Mouse (Mus musculus) kidney, postnatal 0 days (tissue): ENCODE measurements around the gene Tmem151a. TPM values are rescaled to one million over a fixed set of nuclear protein-coding genes. Genes with fewer than 3 reads are reported as not detected.

Experiments
- ATAC-seq: fragments of 200-750 bp; cut with Nextera tagmentation; replicated peaks from 2 replicates; pipeline ENCODE4 v1.8.0; 2017; ENCODE audit warnings: low read depth, moderate number of reproducible peaks, moderate TSS enrichment, moderate library complexity; ENCODE audit not compliant: low FRiP score
- DNase-seq: peaks from one replicate; pipeline ENCODE4 v3.0.0-alpha.2; 2016; ENCODE audit warnings: low spot score
- H3K27ac ChIP-seq: fragments of 300-500 bp; sonication (generic); 2 replicates; pipeline ENCODE4 v1.5.1; 2014; ENCODE audit warnings: mild to moderate bottlenecking
- H3K27me3 ChIP-seq: fragments of 300-500 bp; sonication (generic); 2 replicates; pipeline ENCODE4 v1.6.1; 2014; ENCODE audit warnings: low read length, mixed read lengths; ENCODE audit not compliant: insufficient read depth
- H3K36me3 ChIP-seq: fragments of 300-500 bp; sonication (generic); 2 replicates; pipeline ENCODE4 v1.6.1; 2014; ENCODE audit warnings: low read length, mixed read lengths; ENCODE audit not compliant: insufficient read depth
- H3K4me1 ChIP-seq: fragments of 300-500 bp; sonication (generic); replicated peaks from 2 replicates; pipeline ENCODE4 v1.6.1; 2014; ENCODE audit warnings: antibody characterized with exemption, low read length, mixed read lengths; ENCODE audit not compliant: insufficient read depth
- H3K4me2 ChIP-seq: fragments of 300-500 bp; sonication (generic); 2 replicates; pipeline ENCODE4 v1.6.1; 2014; ENCODE audit warnings: mild to moderate bottlenecking, low read length, moderate library complexity, mixed read lengths
- H3K4me3 ChIP-seq: fragments of 300-500 bp; sonication (generic); replicated peaks from 2 replicates; pipeline ENCODE4 v1.5.1; 2014; ENCODE audit warnings: low read depth, low read length
- H3K9ac ChIP-seq: fragments of 300-500 bp; sonication (generic); 2 replicates; pipeline ENCODE4 v1.6.1; 2014; ENCODE audit warnings: low read depth, low read length
- H3K9me3 ChIP-seq: fragments of 300-500 bp; sonication (generic); replicated peaks from 2 replicates; pipeline ENCODE4 v1.6.1; 2016; ENCODE audit warnings: low read length, inconsistent platforms, mixed read lengths
- CTCF ChIP-seq: IDR thresholded peaks from 2 replicates; pipeline ENCODE4 v1.5.1; 2016; ENCODE audit warnings: antibody characterized with exemption, low read depth, mild to moderate bottlenecking, moderate library complexity
- WGBS: fragments of 180-500 bp; shearing (Covaris S2); extraction: QIAGEN DNeasy Blood & Tissue Kit; methylation state at CpG from one replicate; pipeline ENCODE4 v1.1.7; 2014; 5-methylcytosine and 5-hydroxymethylcytosine counted together
- polyA plus RNA-seq: library from polyadenylated mRNA; unstranded; fragments of >200 nt; fragmentation: Nextera tagmentation; extraction: Ambion mirVana; gene quantifications from 2 replicates; pipeline ENCODE4 v1.2.1, GENCODE M21; 2015

Gene Tmem151a
- polyA plus RNA-seq, 1 experiment from 2014 or later: 2.1 TPM

DNA sequence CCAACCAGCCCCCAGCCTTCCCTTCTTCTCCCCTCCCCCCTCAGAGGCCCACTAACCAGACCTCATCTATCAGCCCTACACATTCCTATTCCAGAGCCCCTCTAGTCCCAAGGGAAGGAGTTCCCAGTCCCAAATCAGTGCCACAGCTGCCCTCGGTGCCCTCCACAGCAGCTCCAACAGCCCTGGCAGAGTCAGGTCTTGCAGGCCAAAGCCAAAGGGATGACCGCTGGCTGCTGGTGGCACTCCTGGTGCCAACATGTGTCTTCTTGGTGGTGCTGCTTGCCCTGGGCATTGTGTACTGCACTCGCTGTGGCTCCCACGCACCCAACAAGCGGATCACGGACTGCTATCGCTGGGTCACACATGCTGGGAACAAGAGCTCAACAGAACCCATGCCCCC is 15.4 kb downstream of the Tmem151a start:
- Histone ChIP-seq H3K27ac (no peak overlapping the region), H3K4me2 (peak overlapping the region; percentile 86), H3K36me3 (no peaks in the 10 kb centered on the region), H3K4me1 (peaks cover 27% of the 10 kb centered on the region), H3K9me3 (no peaks in the 10 kb centered on the region), H3K27me3 (no peaks in the 10 kb centered on the region), H3K9ac (no peak overlapping the region), H3K4me3 (0 out of 2 replicates have a peak overlapping the region, but pooled peaks have one; percentile 7)
- no peak for ATAC-seq
- no peak for DNase-seq
- TF ChIP-seq CTCF: no peak
- 72% methylated on average over 7 of the region's 7 CpGs for WGBS

DNA sequence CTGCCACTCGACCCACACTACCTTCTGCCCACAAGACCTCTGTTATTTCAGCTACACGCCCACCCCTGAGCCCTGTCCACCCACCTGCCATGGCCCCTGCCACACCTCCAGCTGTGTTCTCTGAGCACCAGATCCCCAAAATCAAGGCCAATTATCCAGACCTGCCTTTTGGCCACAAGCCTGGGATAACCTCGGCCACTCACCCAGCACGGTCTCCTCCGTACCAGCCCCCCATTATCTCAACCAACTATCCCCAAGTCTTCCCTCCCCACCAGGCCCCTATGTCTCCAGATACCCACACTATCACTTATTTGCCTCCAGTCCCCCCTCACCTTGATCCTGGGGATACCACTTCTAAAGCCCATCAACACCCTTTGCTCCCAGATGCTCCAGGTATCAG is 15.8 kb downstream of the Tmem151a start:
- H3K9ac ChIP-seq: no peak overlapping the region
- TF ChIP-seq CTCF: no peak
- no peaks in the 10 kb centered on the region for H3K9me3 ChIP-seq
- H3K27me3 ChIP-seq: no peaks in the 10 kb centered on the region
- no peaks in the 10 kb centered on the region for H3K36me3 ChIP-seq
- no peak overlapping the region for H3K4me3 ChIP-seq
- H3K4me1 ChIP-seq: peaks cover 27% of the 10 kb centered on the region
- ATAC-seq: no peak
- peak overlapping the region; percentile 86 for H3K4me2 ChIP-seq
- 74% methylated on average over 5 of the region's 5 CpGs for WGBS
- H3K27ac ChIP-seq: no peak overlapping the region
- DNase-seq: no peak

- Histone ChIP-seq H3K4me1 (peaks cover 27% of the 10 kb centered on the region), H3K4me2 (peak overlapping the region; percentile 86), H3K9ac (peak overlapping the region; percentile 64), H3K27ac (peak overlapping the region; percentile 70; the same call in 1 of the 2 replicates), H3K9me3 (no peaks in the 10 kb centered on the region), H3K4me3 (peak overlapping the region; percentile 50), H3K27me3 (no peaks in the 10 kb centered on the region), H3K36me3 (no peaks in the 10 kb centered on the region)
- peak; percentile 15; the same call in 1 of the 2 replicates for ATAC-seq
- WGBS: 25% methylated on average over 21 of the region's 21 CpGs
- DNase-seq: no peak
- 0 out of 2 replicates have a peak, but pooled peaks have one; percentile 8 for TF ChIP-seq CTCF
These were observed 16.6 kb downstream of the Tmem151a start for GRCm38 (mm10) chr19:5068570-5069234.

DNA sequence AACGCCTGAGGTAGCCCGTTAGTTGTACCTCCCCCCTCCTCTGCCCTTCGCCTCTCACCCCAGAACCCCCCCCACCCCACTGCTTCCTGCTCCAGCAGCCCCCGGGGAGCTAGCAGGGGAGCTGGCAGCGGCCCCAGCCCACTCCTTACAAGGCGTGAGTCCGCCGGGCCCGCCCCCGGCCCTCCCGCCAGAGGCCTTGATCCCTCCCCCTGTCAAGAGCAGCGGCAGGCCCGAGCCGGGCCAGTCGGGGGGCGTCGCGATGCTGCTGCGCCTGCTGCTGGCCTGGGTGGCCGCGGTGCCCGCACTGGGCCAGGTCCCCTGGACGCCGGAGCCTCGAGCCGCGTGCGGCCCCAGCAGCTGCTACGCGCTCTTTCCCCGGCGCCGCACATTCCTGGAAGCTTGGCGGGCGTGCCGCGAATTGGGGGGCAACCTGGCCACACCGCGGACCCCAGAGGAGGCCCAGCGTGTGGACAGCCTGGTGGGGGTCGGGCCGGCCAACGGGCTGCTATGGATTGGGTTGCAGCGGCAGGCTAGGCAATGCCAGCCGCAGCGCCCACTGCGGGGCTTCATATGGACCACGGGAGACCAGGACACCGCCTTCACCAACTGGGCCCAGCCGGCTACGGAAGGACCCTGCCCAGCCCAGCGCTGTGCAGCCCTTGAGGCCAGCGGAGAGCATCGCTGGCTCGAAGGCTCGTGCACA is 17.3 kb downstream of the Tmem151a start, which contains the start of gene Cd248:
Gene Cd248, plus strand, starts transcription at position 212 of the 703 bp plus-strand sequence.
- Histone ChIP-seq H3K9me3 (no peaks in the 10 kb centered on the region), H3K27ac (peak within 1 kb of the TSS; percentile 70), H3K36me3 (no peaks in the 10 kb centered on the region), H3K4me2 (peak within 1 kb of the TSS; percentile 86), H3K27me3 (no peaks in the 10 kb centered on the region), H3K4me3 (peak within 1 kb of the TSS; percentile 50), H3K4me1 (peaks cover 27% of the 10 kb centered on the region), H3K9ac (peak within 1 kb of the TSS; percentile 64)
- no peak for TF ChIP-seq CTCF
- WGBS: 2% methylated on average over 53 of the region's 56 CpGs
- 0 out of 2 replicates have a peak, but pooled peaks have one; percentile 11 for ATAC-seq
- DNase-seq: peak; percentile 82

DNA sequence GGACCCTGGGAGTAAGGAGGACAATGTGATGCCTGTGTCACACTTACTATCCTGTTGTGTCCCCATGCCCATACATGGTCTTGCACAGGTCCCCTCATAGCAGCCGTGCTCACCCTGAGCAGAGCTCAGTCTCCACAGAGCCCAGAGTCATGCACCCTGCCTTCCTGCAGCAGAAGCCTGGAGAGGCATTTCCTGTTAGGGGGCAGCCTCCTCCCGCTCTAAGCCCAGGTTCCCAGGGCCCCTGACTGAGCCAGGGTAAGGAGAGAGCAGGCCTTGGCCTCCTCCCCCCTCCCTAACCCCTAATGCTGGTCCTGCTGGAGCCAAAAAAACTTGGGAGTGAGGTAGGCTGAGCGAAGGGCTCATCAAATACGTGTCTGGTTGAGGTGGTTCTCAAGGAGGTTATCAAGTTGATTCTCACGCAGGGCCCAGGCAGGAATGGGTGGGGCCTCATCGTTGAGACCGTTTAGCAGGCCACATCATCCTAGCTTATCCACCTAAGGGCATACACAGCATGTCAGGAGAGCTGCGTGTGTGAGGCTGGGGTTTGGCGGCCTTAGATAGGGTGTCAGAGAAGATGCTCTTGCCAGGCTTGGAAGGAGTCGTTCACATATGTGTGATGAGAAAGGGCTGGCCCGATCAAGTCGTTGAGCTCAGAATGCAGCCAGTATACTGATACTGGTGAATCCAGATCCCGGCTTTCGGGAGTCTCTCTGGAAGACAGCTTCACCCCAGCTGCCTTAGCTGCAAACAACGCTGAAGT is 18.1 kb downstream of the Tmem151a start:
- ATAC-seq: no peak
- H3K4me3 ChIP-seq: peak overlapping the region; percentile 50; the same call in 1 of the 2 replicates
- WGBS: 8% methylated on average over 15 of the region's 15 CpGs
- H3K27me3 ChIP-seq: no peaks in the 10 kb centered on the region
- H3K4me2 ChIP-seq: peak overlapping the region; percentile 86
- no peak for DNase-seq
- H3K4me1 ChIP-seq: peaks cover 27% of the 10 kb centered on the region
- H3K9me3 ChIP-seq: no peaks in the 10 kb centered on the region
- peak overlapping the region; percentile 70 for H3K27ac ChIP-seq
- TF ChIP-seq CTCF: no peak
- H3K9ac ChIP-seq: no peak overlapping the region
- no peaks in the 10 kb centered on the region for H3K36me3 ChIP-seq

- no peak overlapping the region for H3K9ac ChIP-seq
- no peak overlapping the region for H3K4me2 ChIP-seq
- 49% methylated on average over 7 of the region's 7 CpGs for WGBS
- no peak overlapping the region for H3K4me3 ChIP-seq
- no peaks in the 10 kb centered on the region for H3K36me3 ChIP-seq
- H3K27me3 ChIP-seq: no peaks in the 10 kb centered on the region
- TF ChIP-seq CTCF: no peak
- H3K27ac ChIP-seq: no peak overlapping the region
- H3K9me3 ChIP-seq: no peaks in the 10 kb centered on the region
- no peak for DNase-seq
- peaks cover 38% of the 10 kb centered on the region for H3K4me1 ChIP-seq
- ATAC-seq: no peak
These were observed 20.2 kb downstream of the Tmem151a start for GRCm38 (mm10) chr19:5065104-5065503.
